Mouse (Mus musculus): ENCODE results near the gene Cyp4x1.
"Not testable (repeated sequence)": the region's sequence is repeated elsewhere in the genome, so short reads cannot be mapped to it uniquely, and the experiment has no call there.

Cyp4x1 gene

GRCm38 (mm10) chr4:115133621-115134295 lies at the start of gene Cyp4x1:
Gene Cyp4x1 (minus strand): TSS chr4:115134281.
- peak; percentile 17 for DNase-seq (ENCODE audit: low spot score)

GRCm38 (mm10) chr4:115176201-115176600 lies 42.1 kb upstream of the Cyp4x1 start:
- not testable (repeated sequence) for DNase-seq (ENCODE audit: low spot score)

GRCm38 (mm10) chr4:115174694-115175353 lies 40.7 kb upstream of the Cyp4x1 start:
- no peak for DNase-seq (ENCODE audit: low spot score)

GRCm38 (mm10) chr4:115158963-115159362 lies 24.9 kb upstream of the Cyp4x1 start:
- not testable (repeated sequence) for DNase-seq (ENCODE audit: low spot score)

- DNase-seq (ENCODE audit: low spot score) = no peak
Observed at GRCm38 (mm10) chr4:115154723-115155122, 20.6 kb upstream of the Cyp4x1 start.

- DNase-seq (ENCODE audit: low spot score) = no peak
Observed at GRCm38 (mm10) chr4:115134296-115134630, 182 bp upstream of the Cyp4x1 start.

- DNase-seq (ENCODE audit: low spot score) = no peak
Observed at GRCm38 (mm10) chr4:115133085-115133484, 996 bp downstream of the Cyp4x1 start.

GRCm38 (mm10) chr4:115124713-115125112 lies 9.4 kb downstream of the Cyp4x1 start:
- peak; percentile 17 for DNase-seq (ENCODE audit: low spot score)

GRCm38 (mm10) chr4:115123507-115123906 lies 10.6 kb downstream of the Cyp4x1 start:
- no peak for DNase-seq (ENCODE audit: low spot score)

- DNase-seq (ENCODE audit: low spot score) = no peak
Observed at GRCm38 (mm10) chr4:115121608-115122007, 12.5 kb downstream of the Cyp4x1 start.

- DNase-seq (ENCODE audit: low spot score) = no peak
Observed at GRCm38 (mm10) chr4:115121162-115121561, 12.9 kb downstream of the Cyp4x1 start.

GRCm38 (mm10) chr4:115119642-115120041 lies 14.4 kb downstream of the Cyp4x1 start:
- DNase-seq (ENCODE audit: low spot score) = no peak

- no peak for DNase-seq (ENCODE audit: low spot score)
Observed at GRCm38 (mm10) chr4:115113266-115113665, 20.8 kb downstream of the Cyp4x1 start.

GRCm38 (mm10) chr4:115111167-115111566 lies 22.9 kb downstream of the Cyp4x1 start:
- no peak for DNase-seq (ENCODE audit: low spot score)

GRCm38 (mm10) chr4:115103510-115103909 lies 30.6 kb downstream of the Cyp4x1 start:
- no peak for DNase-seq (ENCODE audit: low spot score)

- peak; percentile 84 for DNase-seq (ENCODE audit: low spot score)
Observed at GRCm38 (mm10) chr4:115101682-115102081, 32.4 kb downstream of the Cyp4x1 start.

GRCm38 (mm10) chr4:115097146-115097496 lies 37.0 kb downstream of the Cyp4x1 start:
- DNase-seq (ENCODE audit: low spot score) = peak; percentile 73

GRCm38 (mm10) chr4:115096435-115097145 lies 37.5 kb downstream of the Cyp4x1 start:
- no peak for DNase-seq (ENCODE audit: low spot score)

- peak; percentile 69 for DNase-seq (ENCODE audit: low spot score)
Observed at GRCm38 (mm10) chr4:115095671-115096434, 38.2 kb downstream of the Cyp4x1 start.

GRCm38 (mm10) chr4:115094056-115094455 lies 40.0 kb downstream of the Cyp4x1 start:
- no peak for DNase-seq (ENCODE audit: low spot score)

- no peak for DNase-seq (ENCODE audit: low spot score)
Observed at GRCm38 (mm10) chr4:115093331-115093864, 40.7 kb downstream of the Cyp4x1 start.

- DNase-seq (ENCODE audit: low spot score) = no peak
Observed at GRCm38 (mm10) chr4:115091806-115092205, 42.3 kb downstream of the Cyp4x1 start.

All from embryo, embryonic 10 days (tissue).